Mouse (Mus musculus) hindbrain, embryonic 12.5 days (tissue): ENCODE results near the gene Ifi205. TPM values are rescaled to one million over a fixed set of nuclear protein-coding genes. Genes with fewer than 3 reads are reported as not detected.
"Not testable (repeated sequence)": the region's sequence is repeated elsewhere in the genome, so short reads cannot be mapped to it uniquely, and the experiment has no call there.

Source experiments
- ATAC-seq: fragments of 200-750 bp; cut with Nextera tagmentation; 2 replicates; pipeline ENCODE4 v1.8.0; 2017; ENCODE audit warnings: moderate TSS enrichment; ENCODE audit not compliant: low FRiP score
- H3K27ac ChIP-seq: fragments of 300-500 bp; sonication (generic); 2 replicates; pipeline ENCODE4 v1.5.1; 2016; ENCODE audit warnings: mild to moderate bottlenecking
- H3K27me3 ChIP-seq: fragments of 300-500 bp; sonication (generic); 2 replicates; pipeline ENCODE4 v1.6.1; 2016; ENCODE audit warnings: mild to moderate bottlenecking
- H3K36me3 ChIP-seq: fragments of 300-500 bp; sonication (generic); 2 replicates; pipeline ENCODE4 v1.6.1; 2016; ENCODE audit warnings: mild to moderate bottlenecking
- H3K4me1 ChIP-seq: fragments of 300-500 bp; sonication (generic); 2 replicates; pipeline ENCODE4 v1.6.1; 2016
- H3K4me2 ChIP-seq: fragments of 300-500 bp; sonication (generic); replicated peaks from 2 replicates; pipeline ENCODE4 v1.6.1; 2016; ENCODE audit warnings: mild to moderate bottlenecking
- H3K4me3 ChIP-seq: fragments of 300-500 bp; sonication (generic); 2 replicates; pipeline ENCODE4 v1.5.1; 2016; ENCODE audit warnings: mild to moderate bottlenecking
- H3K9ac ChIP-seq: fragments of 300-500 bp; sonication (generic); 2 replicates; pipeline ENCODE4 v1.6.1; 2016; ENCODE audit warnings: mild to moderate bottlenecking, moderate library complexity
- H3K9me3 ChIP-seq: fragments of 300-500 bp; sonication (generic); replicated peaks from 2 replicates; pipeline ENCODE4 v1.6.1; 2016; ENCODE audit warnings: mild to moderate bottlenecking
- WGBS: fragments of 180-500 bp; shearing (Covaris S2); methylation state at CpG from one replicate; pipeline ENCODE4 v1.1.7; 2016; 5-methylcytosine and 5-hydroxymethylcytosine counted together
- polyA plus RNA-seq: library from polyadenylated mRNA; unstranded; fragments of >200 nt; fragmentation: Nextera tagmentation; extraction: Ambion mirVana; gene quantifications from 2 replicates; pipeline ENCODE4 v1.2.1, GENCODE M21; 2016

The Ifi205 gene
- polyA plus RNA-seq, result not detected in 2 replicates

DNA sequence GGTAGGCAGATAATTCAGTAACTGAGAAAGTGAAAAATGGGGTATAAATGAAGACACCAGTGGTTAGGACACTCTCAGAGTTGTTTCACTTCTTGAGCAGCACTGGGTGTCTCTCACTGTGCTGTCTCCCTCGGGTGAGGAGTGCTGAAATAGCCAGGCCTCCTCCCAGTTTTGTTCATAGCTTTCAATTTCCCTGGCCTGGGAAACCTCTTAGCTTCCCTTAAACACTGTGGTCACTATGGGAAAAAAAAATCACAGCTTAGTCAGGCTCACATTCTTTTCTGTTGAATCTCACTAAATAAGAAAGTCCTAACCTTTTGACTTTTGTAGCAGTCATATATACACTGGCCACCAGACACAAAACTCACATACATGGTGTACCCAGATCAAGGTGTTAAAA is at the start of gene Ifi205:
Gene Ifi205, minus strand, starts transcription at position 113 of the 400 bp plus-strand sequence.
- no peaks in the 10 kb centered on the region for H3K27me3 ChIP-seq
- ATAC-seq, result no peak
- H3K9me3 ChIP-seq, result no peaks in the 10 kb centered on the region
- no peak within 1 kb of the TSS for H3K9ac ChIP-seq
- H3K4me2 ChIP-seq, result no peak within 1 kb of the TSS
- WGBS, result 55% methylated on average over 1 of the region's 1 CpGs
- H3K4me3 ChIP-seq, result no peak within 1 kb of the TSS
- no peak within 1 kb of the TSS for H3K27ac ChIP-seq
- H3K36me3 ChIP-seq, result no peaks in the 10 kb centered on the region
- H3K4me1 ChIP-seq, result no peaks in the 10 kb centered on the region

DNA sequence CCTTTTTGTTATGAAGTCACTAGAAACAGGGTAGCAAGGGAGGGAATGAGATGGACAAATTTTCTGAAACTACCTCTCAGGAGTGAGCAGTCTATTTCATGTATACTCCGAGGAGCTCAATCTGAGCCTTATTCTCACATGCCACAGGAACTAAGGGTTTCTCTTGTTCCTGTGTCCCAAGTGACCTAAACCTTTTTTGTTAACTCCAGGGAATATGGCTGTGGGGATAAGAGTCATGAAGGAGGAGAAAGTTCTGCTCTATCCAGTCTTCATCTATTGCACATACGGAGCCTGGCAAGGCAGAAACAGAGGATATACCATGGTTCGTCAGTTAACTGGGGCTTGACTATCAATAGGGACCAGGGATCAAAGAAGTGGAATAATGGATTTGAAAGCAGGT is 34.7 kb upstream of the Ifi205 start, which contains the start of gene Olfr430:
Gene Olfr430, plus strand, starts transcription at position 301 of the 400 bp plus-strand sequence.
- 90% methylated on average over 3 of the region's 3 CpGs for WGBS
- Histone ChIP-seq H3K9me3 (no peaks in the 10 kb centered on the region), H3K4me1 (no peaks in the 10 kb centered on the region), H3K4me3 (no peak within 1 kb of the TSS), H3K9ac (no peak within 1 kb of the TSS), H3K27ac (no peak within 1 kb of the TSS), H3K4me2 (no peak within 1 kb of the TSS), H3K36me3 (no peaks in the 10 kb centered on the region), H3K27me3 (no peaks in the 10 kb centered on the region)
- ATAC-seq, result no peak

DNA sequence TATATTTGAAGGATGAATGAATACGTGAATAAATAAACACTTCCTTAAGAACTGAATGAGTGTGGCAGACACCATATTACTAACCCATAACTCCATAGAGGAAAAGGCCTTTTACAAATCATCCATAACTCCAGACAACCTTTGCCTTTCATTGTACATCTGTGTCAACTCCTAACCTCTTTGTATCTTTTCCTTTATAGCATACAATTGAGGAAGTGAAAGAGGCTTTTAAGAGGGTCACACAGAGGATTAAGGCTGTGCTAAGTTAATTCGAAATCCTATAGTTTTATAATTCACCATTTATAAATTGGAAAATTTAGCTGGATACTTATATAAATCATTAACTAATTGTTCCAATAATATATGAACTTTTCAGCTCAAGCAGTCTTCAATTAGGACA is 23.6 kb upstream of the Ifi205 start:
- Histone ChIP-seq H3K27ac (no peak overlapping the region), H3K36me3 (no peaks in the 10 kb centered on the region), H3K4me1 (no peaks in the 10 kb centered on the region), H3K9me3 (no peaks in the 10 kb centered on the region), H3K27me3 (no peaks in the 10 kb centered on the region), H3K4me2 (no peak overlapping the region), H3K9ac (no peak overlapping the region), H3K4me3 (no peak overlapping the region)
- WGBS, result 87% methylated on average over 2 of the region's 2 CpGs
- no peak for ATAC-seq

DNA sequence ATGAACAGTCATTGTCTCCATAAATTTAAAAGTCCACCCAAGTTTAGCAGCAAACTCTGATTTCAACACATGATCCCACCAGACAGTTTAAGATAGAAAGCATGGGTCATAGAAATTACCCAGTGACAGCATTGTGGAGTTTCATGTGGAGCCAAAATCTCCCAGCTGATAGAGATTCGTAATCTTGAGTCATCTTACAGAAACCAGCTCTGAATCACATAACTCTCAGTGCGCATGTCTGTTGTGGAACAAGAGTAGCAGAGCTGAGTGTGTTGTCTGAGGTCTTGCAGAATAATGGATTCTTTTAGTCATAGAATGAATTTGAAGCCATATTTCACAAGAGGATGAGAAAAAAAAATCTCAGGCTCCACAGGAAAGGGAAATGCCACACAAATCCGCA is 21.4 kb upstream of the Ifi205 start:
- no peaks in the 10 kb centered on the region for H3K36me3 ChIP-seq
- no peak overlapping the region for H3K9ac ChIP-seq
- H3K4me1 ChIP-seq, result no peaks in the 10 kb centered on the region
- no peak overlapping the region for H3K27ac ChIP-seq
- 94% methylated on average over 3 of the region's 3 CpGs for WGBS
- no peaks in the 10 kb centered on the region for H3K27me3 ChIP-seq
- no peak for ATAC-seq
- no peak overlapping the region for H3K4me2 ChIP-seq
- H3K4me3 ChIP-seq, result no peak overlapping the region
- H3K9me3 ChIP-seq, result no peaks in the 10 kb centered on the region

DNA sequence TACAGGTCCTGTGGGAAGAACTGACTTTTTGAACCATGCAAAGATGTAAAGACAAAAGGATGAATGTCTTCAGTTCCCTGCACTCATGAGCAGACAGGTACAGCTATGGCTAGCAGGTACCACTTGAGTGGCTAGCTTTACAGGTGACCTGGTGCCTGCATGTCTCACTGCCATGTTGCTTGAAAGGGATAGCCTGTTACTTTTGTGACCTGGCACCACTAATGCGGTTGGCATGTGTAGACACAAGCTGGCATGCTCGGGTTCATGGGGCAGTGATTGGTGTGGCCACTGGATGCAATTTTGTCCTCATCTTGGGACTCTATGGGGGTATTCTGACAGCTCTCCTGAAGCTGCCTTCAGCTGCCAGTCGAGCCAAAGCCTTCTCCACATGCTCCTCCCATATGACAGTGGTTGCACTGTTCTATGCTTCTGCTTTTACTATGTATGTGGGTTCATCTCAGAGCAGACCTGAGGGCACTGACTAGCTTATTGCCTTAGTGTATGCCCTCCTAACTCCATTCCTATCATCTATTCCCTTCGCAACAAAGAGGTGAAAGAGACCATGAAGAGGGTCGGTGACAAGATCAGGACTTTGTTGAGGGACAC is 20.4 kb upstream of the Ifi205 start:
- H3K9ac ChIP-seq, result no peak overlapping the region

DNA sequence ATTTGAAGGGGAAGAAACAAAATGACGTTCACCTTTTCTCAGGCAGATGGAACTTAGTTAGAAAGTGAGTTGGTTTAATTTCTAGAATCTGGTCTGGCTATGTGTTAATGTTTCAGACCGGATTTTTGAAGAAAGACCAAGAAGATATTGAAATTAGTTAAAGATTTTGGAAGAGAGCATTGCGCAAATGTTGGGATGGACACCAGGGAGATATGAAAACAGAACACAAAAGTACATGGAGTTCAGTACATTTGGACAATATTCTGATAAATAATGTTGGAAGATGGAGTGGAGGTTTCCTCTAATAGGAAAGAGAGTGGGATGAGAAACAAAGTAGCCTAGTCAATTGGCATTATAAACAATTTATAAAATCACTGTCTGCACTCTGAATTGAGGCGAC is 19.9 kb upstream of the Ifi205 start:
- Histone ChIP-seq H3K9me3 (no peaks in the 10 kb centered on the region), H3K27me3 (no peaks in the 10 kb centered on the region), H3K27ac (no peak overlapping the region), H3K4me1 (no peaks in the 10 kb centered on the region), H3K36me3 (no peaks in the 10 kb centered on the region), H3K4me3 (no peak overlapping the region), H3K9ac (no peak overlapping the region), H3K4me2 (no peak overlapping the region)
- 93% methylated on average over 4 of the region's 4 CpGs for WGBS
- no peak for ATAC-seq

More for the DNA sequence above, 20.4 kb upstream of the Ifi205 start:
- no peak for ATAC-seq
- Histone ChIP-seq H3K4me3 (no peak overlapping the region), H3K36me3 (no peaks in the 10 kb centered on the region), H3K27me3 (no peaks in the 10 kb centered on the region), H3K4me1 (no peaks in the 10 kb centered on the region), H3K9me3 (no peaks in the 10 kb centered on the region), H3K27ac (no peak overlapping the region), H3K4me2 (no peak overlapping the region)
- 83% methylated on average over 5 of the region's 5 CpGs for WGBS

DNA sequence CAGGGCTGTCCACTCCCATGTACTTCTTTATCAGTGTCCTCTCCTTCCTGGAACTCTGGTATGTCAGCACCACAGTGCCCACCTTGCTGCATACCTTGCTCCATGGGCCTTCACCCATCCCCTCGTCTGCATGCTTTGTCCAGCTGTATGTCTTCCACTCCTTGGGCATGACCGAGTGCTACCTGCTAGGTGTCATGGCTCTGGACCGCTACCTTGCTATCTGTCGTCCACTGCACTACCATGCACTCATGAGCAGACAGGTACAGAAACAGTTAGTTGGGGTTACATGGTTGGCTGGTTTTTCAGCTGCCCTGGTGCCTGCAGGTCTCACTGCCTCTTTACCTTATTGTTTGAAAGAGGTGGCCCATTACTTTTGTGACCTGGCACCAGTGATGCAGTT is 18.9 kb upstream of the Ifi205 start:
- Histone ChIP-seq H3K9ac (no peak overlapping the region), H3K27ac (no peak overlapping the region), H3K9me3 (no peaks in the 10 kb centered on the region), H3K27me3 (no peaks in the 10 kb centered on the region), H3K4me1 (no peaks in the 10 kb centered on the region), H3K36me3 (no peaks in the 10 kb centered on the region), H3K4me3 (no peak overlapping the region), H3K4me2 (no peak overlapping the region)
- ATAC-seq, result no peak
- WGBS, result 87% methylated on average over 4 of the region's 4 CpGs

DNA sequence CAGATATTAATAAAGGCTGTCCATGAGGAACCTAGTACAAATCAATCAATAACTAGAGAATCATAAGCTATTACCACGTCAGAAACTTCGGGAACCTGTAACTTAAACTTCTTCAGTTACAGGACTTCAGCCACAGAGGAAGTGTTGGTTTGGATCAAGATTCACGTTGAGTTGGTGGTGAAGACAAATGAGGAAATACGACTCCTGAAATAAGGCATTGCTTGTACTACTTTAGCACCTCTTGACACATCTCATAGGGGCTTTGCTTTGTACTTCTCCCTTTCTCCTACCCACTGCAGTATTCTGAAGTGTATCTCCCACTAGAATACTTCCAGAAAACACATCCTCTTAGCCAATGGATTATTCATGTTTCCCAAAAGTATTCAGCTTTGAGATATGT is 17.7 kb upstream of the Ifi205 start:
- 78% methylated on average over 4 of the region's 4 CpGs for WGBS
- H3K4me1 ChIP-seq, H3K27me3 ChIP-seq, H3K4me2 ChIP-seq, H3K4me3 ChIP-seq, ATAC-seq, H3K9me3 ChIP-seq, H3K9ac ChIP-seq, H3K27ac ChIP-seq, H3K36me3 ChIP-seq: not testable (repeated sequence)

DNA sequence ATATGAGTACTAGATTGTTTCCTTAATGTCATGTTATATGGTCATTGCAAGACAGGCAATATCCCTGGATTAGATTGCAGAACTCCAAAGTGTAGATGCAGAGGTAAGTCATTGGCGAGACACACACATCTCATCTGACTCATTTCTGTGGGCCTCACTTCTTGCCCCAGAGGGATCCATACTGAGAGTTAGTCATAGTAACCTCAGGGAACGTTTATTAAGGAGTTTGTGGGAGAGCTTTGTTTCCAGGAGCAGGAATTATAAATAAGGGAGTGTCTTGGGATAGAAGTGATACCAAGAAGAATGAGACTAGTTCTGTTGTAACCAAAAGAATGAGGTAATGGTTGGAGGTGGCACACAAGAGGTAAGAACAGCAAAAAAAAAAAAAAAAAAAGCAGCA is 17.3 kb upstream of the Ifi205 start, which contains the start of gene Olfr432:
Gene Olfr432, plus strand, starts transcription at position 313 of the 400 bp plus-strand sequence.
- Histone ChIP-seq H3K27ac (no peak within 1 kb of the TSS), H3K27me3 (no peaks in the 10 kb centered on the region), H3K9ac (no peak within 1 kb of the TSS), H3K4me2 (no peak within 1 kb of the TSS), H3K36me3 (no peaks in the 10 kb centered on the region), H3K4me3 (no peak within 1 kb of the TSS), H3K4me1 (no peaks in the 10 kb centered on the region), H3K9me3 (no peaks in the 10 kb centered on the region)
- ATAC-seq, result no peak
- 83% methylated on average over 2 of the region's 2 CpGs for WGBS

DNA sequence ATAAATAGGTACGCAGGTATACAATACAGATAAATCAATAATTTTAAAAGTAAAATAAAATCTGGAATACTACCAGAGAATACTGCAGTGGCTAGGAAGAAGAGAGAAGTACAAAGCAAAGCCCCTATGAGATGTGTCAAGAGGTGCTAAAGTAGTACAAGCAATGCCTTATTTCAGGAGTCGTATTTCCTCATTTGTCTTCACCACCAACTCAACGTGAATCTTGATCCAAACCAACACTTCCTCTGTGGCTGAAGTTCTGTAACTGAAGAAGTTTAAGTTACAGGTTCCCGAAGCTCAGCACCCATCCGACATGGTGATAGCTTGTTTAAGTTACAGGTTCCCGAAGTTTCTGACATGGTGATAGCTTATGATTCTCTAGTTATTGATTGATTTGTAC is 16.6 kb upstream of the Ifi205 start:
- H3K4me3 ChIP-seq, H3K4me2 ChIP-seq, H3K36me3 ChIP-seq, H3K9ac ChIP-seq, H3K9me3 ChIP-seq, ATAC-seq, H3K27me3 ChIP-seq, H3K4me1 ChIP-seq, H3K27ac ChIP-seq: not testable (repeated sequence)
- 83% methylated on average over 6 of the region's 6 CpGs for WGBS

DNA sequence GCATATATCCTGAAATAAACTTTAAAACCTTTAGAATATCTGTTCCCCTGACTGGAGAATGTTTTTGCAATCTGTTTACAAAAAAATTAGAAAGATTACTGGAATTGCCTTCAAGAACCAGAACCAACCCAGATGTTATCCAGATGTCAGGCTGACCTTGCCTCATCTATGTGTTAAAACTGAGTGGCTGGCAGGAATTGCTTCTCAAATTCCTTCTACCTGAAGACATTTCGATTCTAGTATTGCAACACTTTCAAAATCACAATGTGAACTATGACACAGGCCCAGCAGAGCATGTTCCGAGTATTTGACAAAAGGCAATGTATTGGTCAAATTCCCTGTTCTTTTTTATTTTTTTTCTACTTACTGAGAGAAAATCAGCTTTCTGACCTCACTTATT is 12.8 kb upstream of the Ifi205 start:
- no peak overlapping the region for H3K9ac ChIP-seq
- H3K36me3 ChIP-seq, result no peaks in the 10 kb centered on the region
- H3K4me1 ChIP-seq, result no peaks in the 10 kb centered on the region
- H3K9me3 ChIP-seq, result no peaks in the 10 kb centered on the region
- H3K4me2 ChIP-seq, result no peak overlapping the region
- H3K27me3 ChIP-seq, result no peaks in the 10 kb centered on the region
- 71% methylated on average over 2 of the region's 2 CpGs for WGBS
- no peak for ATAC-seq
- no peak overlapping the region for H3K4me3 ChIP-seq
- no peak overlapping the region for H3K27ac ChIP-seq

DNA sequence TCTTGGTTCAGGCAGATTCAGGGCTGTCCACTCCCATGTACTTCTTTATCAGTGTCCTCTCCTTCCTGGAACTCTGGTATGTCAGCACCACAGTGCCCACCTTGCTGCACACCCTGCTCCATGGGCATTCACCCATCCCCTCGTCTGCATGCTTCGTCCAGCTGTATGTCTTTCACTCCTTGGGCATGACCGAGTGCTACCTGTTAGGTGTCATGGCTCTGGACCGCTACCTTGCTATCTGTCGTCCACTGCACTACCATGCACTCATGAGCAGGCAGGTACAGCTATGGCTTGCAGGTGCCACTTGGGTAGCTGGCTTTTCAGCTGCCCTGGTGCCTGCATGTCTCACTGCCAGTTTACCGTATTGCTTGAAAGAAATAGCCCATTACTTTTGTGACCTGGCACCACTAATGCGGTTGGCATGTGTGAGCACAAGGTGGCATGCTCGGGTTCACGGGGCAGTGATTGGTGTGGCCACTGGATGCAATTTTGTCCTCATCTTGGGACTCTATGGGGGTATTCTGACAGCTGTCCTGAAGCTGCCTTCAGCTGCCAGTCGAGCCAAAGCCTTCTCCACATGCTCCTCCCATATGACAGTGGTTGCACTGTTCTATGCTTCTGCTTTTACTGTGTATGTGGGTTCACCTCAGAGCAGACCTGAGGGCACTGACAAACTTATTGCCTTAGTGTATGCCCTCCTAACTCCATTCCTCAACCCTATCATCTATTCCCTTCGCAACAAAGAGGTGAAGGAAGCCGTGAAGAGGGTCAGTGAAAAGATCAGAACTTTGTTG is 10.7 kb upstream of the Ifi205 start:
- not testable (repeated sequence) for H3K27me3 ChIP-seq, H3K9me3 ChIP-seq, H3K9ac ChIP-seq, H3K36me3 ChIP-seq, H3K4me2 ChIP-seq, H3K4me1 ChIP-seq, ATAC-seq, H3K4me3 ChIP-seq, H3K27ac ChIP-seq
- WGBS, result 87% methylated on average over 12 of the region's 12 CpGs
